Mouse (Mus musculus): ENCODE measurements around the gene Map3k11. TPM values are rescaled to one million over a fixed set of nuclear protein-coding genes. Genes with fewer than 3 reads are reported as not detected.

Map3k11 gene
- total RNA-seq, 1 experiment from 2014 or later, result 21.6 TPM

Other genes starting within 250 kb of the Map3k11 start
- gene Fosl1, start 241.2 kb upstream of the Map3k11 start, total RNA-seq (2017), result 0.63 and 0.78 TPM in 2 replicates
- gene Ccdc85b, start 230.8 kb upstream of the Map3k11 start, total RNA-seq (2017), result 3.0 and 5.4 TPM in 2 replicates
- gene Fibp, start 228.1 kb upstream of the Map3k11 start, total RNA-seq (2017), result 55.8 and 67.4 TPM in 2 replicates
- 1.0 and 2.0 TPM in 2 replicates for gene Ctsw, start 220.2 kb upstream of the Map3k11 start, total RNA-seq (2017)
- gene Efemp2, start 214.8 kb upstream of the Map3k11 start, total RNA-seq (2017), result 0.09 TPM in 1 of 2 replicates, not detected in the other
- 20.7 and 26.9 TPM in 2 replicates for gene Mus81, start 200.3 kb upstream of the Map3k11 start, total RNA-seq (2017)
- 940 and 946 TPM in 2 replicates for gene Cfl1, start 198.3 kb upstream of the Map3k11 start, total RNA-seq (2017)
- gene 1700020D05Rik, start 185.0 kb upstream of the Map3k11 start, total RNA-seq (2017), result not detected in 2 replicates
- 1.3 and 2.9 TPM in 2 replicates for gene Snx32, start 178.2 kb upstream of the Map3k11 start, total RNA-seq (2017)
- gene Ovol1, start 128.1 kb upstream of the Map3k11 start, total RNA-seq (2017), result not detected in 2 replicates
- 5.2 and 8.0 TPM in 2 replicates for gene Ap5b1, start 120.7 kb upstream of the Map3k11 start, total RNA-seq (2017)
- gene Rnaseh2c, start 86.9 kb upstream of the Map3k11 start, total RNA-seq (2017), result 65.1 and 78.4 TPM in 2 replicates
- gene Kat5, start 78.5 kb upstream of the Map3k11 start, total RNA-seq (2017), result 56.7 and 74.3 TPM in 2 replicates
- gene Rela, start 51.3 kb upstream of the Map3k11 start, total RNA-seq (2017), result 34.8 and 44.1 TPM in 2 replicates
- gene Sipa1, start 25.0 kb upstream of the Map3k11 start, total RNA-seq (2017), result 23.0 and 113 TPM in 2 replicates
- 18.0 and 19.8 TPM in 2 replicates for gene Pcnx3, start 166 bp downstream of the Map3k11 start, total RNA-seq (2017)
- gene Kcnk7, start 15.6 kb downstream of the Map3k11 start, total RNA-seq (2017), result not detected in 2 replicates
- 29.8 and 31.7 TPM in 2 replicates for gene Ehbp1l1, start 37.6 kb downstream of the Map3k11 start, total RNA-seq (2017)
- 17.8 and 35.4 TPM in 2 replicates for gene Fam89b, start 40.9 kb downstream of the Map3k11 start, total RNA-seq (2017)
- 11.9 and 18.1 TPM in 2 replicates for gene Ltbp3, start 52.2 kb downstream of the Map3k11 start, total RNA-seq (2017)
- gene Scyl1, start 82.7 kb downstream of the Map3k11 start, total RNA-seq (2017), result 23.5 and 30.9 TPM in 2 replicates
- gene Frmd8, start 186.5 kb downstream of the Map3k11 start, total RNA-seq (2017), result 21.1 and 26.8 TPM in 2 replicates
- gene Slc25a45, start 189.1 kb downstream of the Map3k11 start, total RNA-seq (2017), result 34.0 and 41.0 TPM in 2 replicates
- 0.34 and 2.8 TPM in 2 replicates for gene Tigd3, start 205.4 kb downstream of the Map3k11 start, total RNA-seq (2017)
- 87.4 and 131 TPM in 2 replicates for gene Dpf2, start 224.3 kb downstream of the Map3k11 start, total RNA-seq (2017)
- gene Cdc42ep2, start 236.1 kb downstream of the Map3k11 start, total RNA-seq (2017), result not detected in 2 replicates